Comparison of ENCODE assay signal across 8 mouse cellular contexts in genomic region chr15:8168591-8169265, GRCm38 (mm10). TPM values are rescaled to one million over a fixed set of nuclear protein-coding genes. Genes with fewer than 3 reads are reported as not detected.
DNase-seq lines count a peak whose midpoint lies in the region; ATAC-seq lines count a peak whose summit lies in the region.

Gene Cplane1 (plus strand): TSS chr15:8169106.

- no peaks in the 10 kb centered on the region for H3K27me3 ChIP-seq in intestine, embryonic 14.5 days (replicated peaks; ENCODE audit: control insufficient read depth, insufficient read depth, low read length)

- H3K4me3 ChIP-seq in intestine, embryonic 14.5 days (ENCODE audit: low read depth, low read length), result peak within 1 kb of the TSS; percentile 83

- DNase-seq in adipocyte (ENCODE audit: low spot score), result peak; percentile 93
- peak; percentile 96 for DNase-seq in embryo, embryonic 10 days (ENCODE audit: low spot score)
- peak; percentile 94 for DNase-seq in gastrocnemius, postnatal 14 days
- peak; percentile 94 for DNase-seq in intestine, embryonic 14.5 days (ENCODE audit: low spot score)
- DNase-seq in left cerebral cortex, postnatal 14 days (ENCODE audit: low spot score in 2 of 2), result peak; percentile 93 to 95
- peak; percentile 95 for DNase-seq in mesoderm, embryonic 11.5 days (ENCODE audit: low read depth, low spot score)
- DNase-seq in right cerebral cortex, postnatal 36 days (ENCODE audit: low spot score in 2 of 2), result peak; percentile 89 to 90
- peak; percentile 90 for DNase-seq in yolk sac, embryonic 10.5 days (ENCODE audit: low spot score)

- WGBS in intestine, embryonic 14.5 days, result under 1% methylated on average over 46 of the region's 47 CpGs

- intact Hi-C loops in gastrocnemius, postnatal 14 days (cut with DNase I; ENCODE audit: low total_unique reads), result no loop called here
- intact Hi-C loops in left cerebral cortex, postnatal 14 days (cut with DNase I), result no loop called here

- peak; percentile 98 for ATAC-seq in intestine, embryonic 14.5 days (replicated peaks; ENCODE audit: low FRiP score, low TSS enrichment, low read depth)

- H3K4me2 ChIP-seq in intestine, embryonic 14.5 days (ENCODE audit: low read length), result peak within 1 kb of the TSS; percentile 69

- peak within 1 kb of the TSS; percentile 64 for H3K27ac ChIP-seq in intestine, embryonic 14.5 days (ENCODE audit: low read depth)

- no peaks in the 10 kb centered on the region for H3K9me3 ChIP-seq in intestine, embryonic 14.5 days (ENCODE audit: control insufficient read depth, low read length)

- H3K9ac ChIP-seq in intestine, embryonic 14.5 days (ENCODE audit: low read length), result peak within 1 kb of the TSS; percentile 84

- 0 out of 2 replicates have a peak, but pooled peaks cover 3% of the 10 kb centered on the region for H3K4me1 ChIP-seq in intestine, embryonic 14.5 days (replicated peaks; ENCODE audit: control insufficient read depth, insufficient read depth, low read length)

- peaks cover 26% of the 10 kb centered on the region for H3K36me3 ChIP-seq in intestine, embryonic 14.5 days (ENCODE audit: control insufficient read depth, insufficient read depth, low read length)

RNA-seq across cellular contexts. Expression of gene Cplane1, which starts in this region (rescaled TPM):
- total RNA-seq in gastrocnemius, postnatal 14 days (2021), result 1 to 10 TPM; 3.3 to 3.8 TPM
- 10.0 and 12.3 TPM in 2 replicates for polyA plus RNA-seq in intestine, embryonic 14.5 days (2014; fragmentation: Nextera tagmentation; extraction: Ambion mirVana)
- 10 to 100 TPM; 25.7 to 27.2 TPM for total RNA-seq in left cerebral cortex, postnatal 14 days (2021)

Comparison
In these comparisons a context has a peak if more than half of its experiments do, and no peak if none do; other contexts are left out.
1. Peak in every context shown above with its lines: DNase-seq, ATAC-seq, H3K4me3 ChIP-seq and H3K27ac ChIP-seq.
2. RNA of gene Cplane1 (total RNA-seq): 25.7 to 27.2 TPM in left cerebral cortex, postnatal 14 days; 3.3 to 3.8 TPM in gastrocnemius, postnatal 14 days; every median in the first group is over 4 times any median in the second.